Mouse (Mus musculus) neural tube, embryonic 10.5 days (tissue): ENCODE measurements at regions not wholly inside any gene's neighbourhood (a gene's known extent, or its start where the extent isn't known, plus 50 kb on each side); places are given as distances from the start of the nearest gene placed in this dataset.

ENCODE experiments used
- DNase-seq: peaks from one replicate; pipeline ENCODE4 v3.0.0-alpha.2; 2017; ENCODE audit warnings: low spot score; ENCODE audit errors: extremely low spot score

- no peak for DNase-seq
These were observed 61.6 kb upstream of the Avpr1a start for GRCm38 (mm10) chr10:122386748-122387147.

- no peak for DNase-seq
These were observed 68.5 kb upstream of the Avpr1a start for GRCm38 (mm10) chr10:122379661-122380344.

GRCm38 (mm10) chr10:122343291-122343690 is 105.0 kb upstream of the Avpr1a start:
- no peak for DNase-seq

GRCm38 (mm10) chr10:122342356-122342755 is 105.9 kb upstream of the Avpr1a start:
- no peak for DNase-seq

- DNase-seq: no peak
These were observed 121.4 kb upstream of the Avpr1a start for GRCm38 (mm10) chr10:122326851-122327250.

GRCm38 (mm10) chr10:122318886-122319285 is 129.4 kb upstream of the Avpr1a start:
- DNase-seq: no peak

- DNase-seq: no peak
These were observed 137.6 kb upstream of the Avpr1a start for GRCm38 (mm10) chr10:122310646-122311193.

- DNase-seq: no peak
These were observed 139.6 kb upstream of the Avpr1a start for GRCm38 (mm10) chr10:122308691-122309090.

GRCm38 (mm10) chr10:122302259-122302658 is 146.0 kb upstream of the Avpr1a start:
- no peak for DNase-seq

- DNase-seq: no peak
These were observed 152.3 kb upstream of the Avpr1a start for GRCm38 (mm10) chr10:122295921-122296425.

- no peak for DNase-seq
These were observed 156.7 kb upstream of the Avpr1a start for GRCm38 (mm10) chr10:122291611-122292010.

- no peak for DNase-seq
These were observed 157.2 kb upstream of the Avpr1a start for GRCm38 (mm10) chr10:122291091-122291490.

- DNase-seq: no peak
These were observed 173.4 kb upstream of the Avpr1a start for GRCm38 (mm10) chr10:122274885-122275284.

GRCm38 (mm10) chr10:122274181-122274580 is 174.1 kb upstream of the Avpr1a start:
- no peak for DNase-seq

GRCm38 (mm10) chr10:122264070-122264469 is 166.9 kb upstream of the Rxylt1 start:
- no peak for DNase-seq

- peak; percentile 17 for DNase-seq
These were observed 162.2 kb upstream of the Rxylt1 start for GRCm38 (mm10) chr10:122259354-122259753.

GRCm38 (mm10) chr10:122258711-122259110 is 161.5 kb upstream of the Rxylt1 start:
- DNase-seq: no peak

- no peak for DNase-seq
These were observed 134.6 kb upstream of the Rxylt1 start for GRCm38 (mm10) chr10:122231818-122232217.

GRCm38 (mm10) chr10:122230746-122231145 is 133.6 kb upstream of the Rxylt1 start:
- DNase-seq: peak; percentile 49

- DNase-seq: no peak
These were observed 128.5 kb upstream of the Rxylt1 start for GRCm38 (mm10) chr10:122225679-122226078.

- DNase-seq: no peak
These were observed 125.9 kb upstream of the Rxylt1 start for GRCm38 (mm10) chr10:122223076-122223475.

GRCm38 (mm10) chr10:122217594-122217993 is 120.4 kb upstream of the Rxylt1 start:
- no peak for DNase-seq

- DNase-seq: no peak
These were observed 102.6 kb upstream of the Rxylt1 start for GRCm38 (mm10) chr10:122199791-122200190.
